Mouse (Mus musculus) ZHBTc4 (cell line): ENCODE measurements at regions not wholly inside any gene's neighbourhood (a gene's known extent, or its start where the extent isn't known, plus 50 kb on each side); places are given as distances from the start of the nearest gene placed in this dataset.

Source experiments
- DNase-seq: peaks from one replicate; pipeline ENCODE4 v3.0.0-alpha.2; 2011; ENCODE audit warnings: low read depth, low spot score

- DNase-seq: no peak
Measured at GRCm38 (mm10) chr5:33548800-33549199, 80.6 kb downstream of the Fam53a start.

GRCm38 (mm10) chr5:33543372-33543771 is 86.1 kb downstream of the Fam53a start:
- DNase-seq: peak; percentile 83

- no peak for DNase-seq
Measured at GRCm38 (mm10) chr5:33542643-33543042, 86.8 kb downstream of the Fam53a start.

GRCm38 (mm10) chr5:33542000-33542554 is 87.4 kb downstream of the Fam53a start:
- DNase-seq: no peak

GRCm38 (mm10) chr5:33540259-33540658 is 89.2 kb downstream of the Fam53a start:
- DNase-seq: no peak

- DNase-seq: peak; percentile 55
Measured at GRCm38 (mm10) chr5:33537429-33537828, 92.0 kb downstream of the Fam53a start.

GRCm38 (mm10) chr5:33537017-33537416 is 92.4 kb downstream of the Fam53a start:
- DNase-seq: peak; percentile 62

- peak; percentile 70 for DNase-seq
Measured at GRCm38 (mm10) chr5:33536261-33536660, 93.2 kb downstream of the Fam53a start.

GRCm38 (mm10) chr5:33535145-33536010 is 94.1 kb downstream of the Fam53a start:
- peak; percentile 98 for DNase-seq

- DNase-seq: no peak
Measured at GRCm38 (mm10) chr5:33534345-33534744, 95.1 kb downstream of the Fam53a start.

- no peak for DNase-seq
Measured at GRCm38 (mm10) chr5:33533185-33533584, 96.2 kb downstream of the Fam53a start.

- peak; percentile 76 for DNase-seq
Measured at GRCm38 (mm10) chr5:33531263-33531662, 97.5 kb upstream of the Nkx1-1 start.

- peak; percentile 50 for DNase-seq
Measured at GRCm38 (mm10) chr5:33529771-33530170, 96.0 kb upstream of the Nkx1-1 start.

- no peak for DNase-seq
Measured at GRCm38 (mm10) chr5:33528971-33529670, 95.3 kb upstream of the Nkx1-1 start.

GRCm38 (mm10) chr5:33527750-33528149 is 94.0 kb upstream of the Nkx1-1 start:
- no peak for DNase-seq

- peak; percentile 80 for DNase-seq
Measured at GRCm38 (mm10) chr5:33527316-33527715, 93.5 kb upstream of the Nkx1-1 start.

- DNase-seq: no peak
Measured at GRCm38 (mm10) chr5:33521951-33522742, 88.4 kb upstream of the Nkx1-1 start.

GRCm38 (mm10) chr5:33520856-33521255 is 87.1 kb upstream of the Nkx1-1 start:
- no peak for DNase-seq

GRCm38 (mm10) chr5:33519394-33519793 is 85.6 kb upstream of the Nkx1-1 start:
- peak; percentile 78 for DNase-seq

- peak; percentile 65 for DNase-seq
Measured at GRCm38 (mm10) chr5:33518860-33519259, 85.1 kb upstream of the Nkx1-1 start.

- peak; percentile 71 for DNase-seq
Measured at GRCm38 (mm10) chr5:33517625-33518024, 83.8 kb upstream of the Nkx1-1 start.

- no peak for DNase-seq
Measured at GRCm38 (mm10) chr5:33516211-33516610, 82.4 kb upstream of the Nkx1-1 start.
